Mouse (Mus musculus) liver, adult 2 months (tissue): ENCODE measurements around the gene Syt1.

Experiments
- CTCF ChIP-seq: fragments of 200-500 bp; IDR thresholded peaks from 2 replicates; pipeline ENCODE4 v1.5.1; 2011; ENCODE audit warnings: low read depth, low read length, control low read depth
- POLR2A ChIP-seq: fragments of 200-500 bp; IDR thresholded peaks from 2 replicates; pipeline ENCODE4 v1.6.1; 2011; ENCODE audit warnings: low read length, control low read depth; ENCODE audit not compliant: insufficient read depth; ENCODE audit errors: extremely low read depth

DNA sequence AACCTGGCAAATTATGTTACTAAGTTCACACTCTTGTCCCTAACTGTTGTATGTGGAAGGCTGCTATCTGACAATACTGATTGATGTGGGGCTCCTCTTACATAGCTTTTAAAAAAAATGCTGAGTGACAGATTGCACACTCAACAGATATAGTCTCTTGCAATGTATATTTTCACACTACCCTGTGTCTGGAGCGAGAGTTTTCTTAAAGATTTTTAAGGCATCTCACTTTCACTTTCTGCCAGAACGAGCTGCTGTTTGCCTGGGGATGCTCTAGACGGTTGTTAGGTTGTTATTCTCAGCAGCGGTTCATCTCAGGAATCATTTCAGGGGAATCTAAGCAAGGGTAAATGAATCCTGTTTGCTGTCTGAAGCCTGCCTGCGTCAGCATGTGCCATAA, 313.7 kb downstream of the Syt1 start:
- TF ChIP-seq POLR2A (no peak), CTCF (no peak)
